Mouse (Mus musculus) embryonic facial prominence, embryonic 14.5 days (tissue): ENCODE measurements around the gene Camta1. TPM values are rescaled to one million over a fixed set of nuclear protein-coding genes. Genes with fewer than 3 reads are reported as not detected.

Experiments
- ATAC-seq: fragments of 200-750 bp; cut with Nextera tagmentation; 2 replicates; pipeline ENCODE4 v1.8.0; 2017; ENCODE audit warnings: low read depth, moderate number of reproducible peaks, moderate TSS enrichment
- DNase-seq: peaks from one replicate; pipeline ENCODE4 v3.0.0-alpha.2; 2015; ENCODE audit warnings: low spot score
- H3K27ac ChIP-seq: fragments of 300-500 bp; sonication (generic); replicated peaks from 2 replicates; pipeline ENCODE4 v1.5.1; 2014; ENCODE audit warnings: low read depth, mild to moderate bottlenecking, low read length, moderate library complexity
- H3K27me3 ChIP-seq: fragments of 300-500 bp; sonication (generic); replicated peaks from 2 replicates; pipeline ENCODE4 v1.6.1; 2014; ENCODE audit warnings: low read length; ENCODE audit not compliant: control insufficient read depth, insufficient read depth
- H3K36me3 ChIP-seq: fragments of 300-500 bp; sonication (generic); 2 replicates; pipeline ENCODE4 v1.6.1; 2014; ENCODE audit warnings: low read length, mixed read lengths; ENCODE audit not compliant: control insufficient read depth, insufficient read depth
- H3K4me1 ChIP-seq: fragments of 300-500 bp; sonication (generic); 2 replicates; pipeline ENCODE4 v1.6.1; 2014; ENCODE audit warnings: antibody characterized with exemption, low read length; ENCODE audit not compliant: control insufficient read depth, insufficient read depth
- H3K4me2 ChIP-seq: fragments of 300-500 bp; sonication (generic); 2 replicates; pipeline ENCODE4 v1.6.1; 2014; ENCODE audit warnings: low read depth, mild to moderate bottlenecking, low read length, moderate library complexity, mixed read lengths
- H3K4me3 ChIP-seq: fragments of 300-500 bp; sonication (generic); 2 replicates; pipeline ENCODE4 v1.5.1; 2014; ENCODE audit warnings: low read depth, mild to moderate bottlenecking, low read length
- H3K9ac ChIP-seq: fragments of 300-500 bp; sonication (generic); 2 replicates; pipeline ENCODE4 v1.6.1; 2014; ENCODE audit warnings: low read depth, mild to moderate bottlenecking, low read length, moderate library complexity, mixed read lengths
- H3K9me3 ChIP-seq: fragments of 300-500 bp; sonication (generic); 2 replicates; pipeline ENCODE4 v1.6.1; 2016; ENCODE audit warnings: low read length; ENCODE audit not compliant: control insufficient read depth
- whole genome bisulfite sequencing: fragments of 180-500 bp; shearing (Covaris S2); extraction: QIAGEN DNeasy Blood & Tissue Kit; methylation state at CpG from one replicate; pipeline ENCODE4 v1.1.7; 2014; 5-methylcytosine and 5-hydroxymethylcytosine counted together
- polyA plus RNA-seq: library from polyadenylated mRNA; unstranded; fragments of >200 nt; fragmentation: Nextera tagmentation; extraction: Ambion mirVana; gene quantifications from 2 replicates; pipeline ENCODE4 v1.2.1, GENCODE M21; 2014

Gene Camta1
- polyA plus RNA-seq, 1 experiment from 2014 or later = 77.3 TPM

DNA sequence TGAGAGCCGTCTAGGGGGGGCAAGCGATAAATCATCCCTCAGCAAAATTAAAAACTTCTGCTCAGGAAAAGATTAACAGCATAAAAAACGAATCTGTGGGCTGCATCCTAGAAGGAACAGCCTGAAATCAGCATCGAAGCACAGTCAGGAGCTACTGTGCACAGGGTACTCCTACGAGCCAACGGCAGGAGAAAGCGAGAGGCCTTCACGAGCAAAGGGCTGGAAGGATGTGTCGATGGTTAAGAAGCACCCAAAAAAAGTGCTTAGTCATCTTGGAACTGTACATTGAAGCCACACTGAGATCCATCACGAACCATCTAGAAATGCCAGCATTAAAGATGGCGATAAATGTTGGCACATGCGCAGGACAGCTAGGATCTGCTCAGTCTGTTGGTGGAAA lies 171.6 kb downstream of the Camta1 start:
- H3K4me3 ChIP-seq = no peak overlapping the region
- no peak overlapping the region for H3K4me2 ChIP-seq
- H3K4me1 ChIP-seq = no peaks in the 10 kb centered on the region
- 81% methylated on average over 12 of the region's 12 CpGs for WGBS
- no peaks in the 10 kb centered on the region for H3K36me3 ChIP-seq
- no peaks in the 10 kb centered on the region for H3K9me3 ChIP-seq
- H3K27ac ChIP-seq = no peak overlapping the region
- DNase-seq (no peak), ATAC-seq (no peak)
- H3K27me3 ChIP-seq = no peaks in the 10 kb centered on the region
- H3K9ac ChIP-seq = no peak overlapping the region

DNA sequence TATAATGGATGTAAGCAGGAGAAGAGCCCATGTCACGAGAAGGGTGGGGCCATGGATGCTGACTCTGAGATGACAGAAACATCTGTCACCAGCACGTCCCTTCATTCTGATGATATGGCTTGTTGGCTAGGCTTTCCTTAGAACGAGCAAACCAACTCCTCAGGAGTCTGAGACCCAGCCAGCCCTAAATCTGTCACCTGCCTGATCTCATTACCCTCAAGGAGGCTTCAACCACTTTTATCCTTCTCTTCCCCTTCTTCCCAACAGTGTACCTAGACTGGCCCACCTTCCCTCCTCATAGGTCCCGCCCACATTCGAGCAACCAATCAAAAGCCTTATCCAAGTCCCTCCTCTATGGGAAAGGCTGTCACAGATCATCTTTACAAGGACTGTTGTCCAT lies 173.5 kb downstream of the Camta1 start:
- Histone ChIP-seq H3K27ac (no peak overlapping the region), H3K9me3 (no peaks in the 10 kb centered on the region), H3K4me3 (no peak overlapping the region), H3K4me2 (no peak overlapping the region), H3K27me3 (no peaks in the 10 kb centered on the region), H3K9ac (no peak overlapping the region), H3K36me3 (no peaks in the 10 kb centered on the region), H3K4me1 (no peaks in the 10 kb centered on the region)
- ATAC-seq (no peak), DNase-seq (no peak)
- WGBS = 84% methylated on average over 5 of the region's 5 CpGs

DNA sequence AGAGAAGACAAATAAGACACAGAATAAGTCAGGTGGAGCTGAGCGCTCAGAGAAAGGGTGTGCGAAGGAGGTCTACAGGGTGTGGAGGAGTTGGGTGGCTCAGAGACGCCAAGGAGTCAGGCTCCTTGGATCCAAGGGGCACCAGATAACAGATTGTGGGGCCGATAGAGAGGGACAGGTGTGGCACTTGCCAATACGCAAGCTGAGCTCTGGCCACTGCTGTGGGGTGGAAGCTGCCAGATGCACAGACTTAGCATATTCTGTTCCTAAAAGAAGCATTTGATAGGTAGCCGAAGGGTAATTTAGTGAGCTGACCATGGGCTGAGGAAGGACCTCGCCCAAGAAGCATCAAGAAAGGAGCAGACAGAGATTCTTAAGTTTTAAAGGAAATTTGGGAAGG lies 177.1 kb downstream of the Camta1 start:
- ATAC-seq = no peak
- WGBS = 87% methylated on average over 7 of the region's 7 CpGs

DNA sequence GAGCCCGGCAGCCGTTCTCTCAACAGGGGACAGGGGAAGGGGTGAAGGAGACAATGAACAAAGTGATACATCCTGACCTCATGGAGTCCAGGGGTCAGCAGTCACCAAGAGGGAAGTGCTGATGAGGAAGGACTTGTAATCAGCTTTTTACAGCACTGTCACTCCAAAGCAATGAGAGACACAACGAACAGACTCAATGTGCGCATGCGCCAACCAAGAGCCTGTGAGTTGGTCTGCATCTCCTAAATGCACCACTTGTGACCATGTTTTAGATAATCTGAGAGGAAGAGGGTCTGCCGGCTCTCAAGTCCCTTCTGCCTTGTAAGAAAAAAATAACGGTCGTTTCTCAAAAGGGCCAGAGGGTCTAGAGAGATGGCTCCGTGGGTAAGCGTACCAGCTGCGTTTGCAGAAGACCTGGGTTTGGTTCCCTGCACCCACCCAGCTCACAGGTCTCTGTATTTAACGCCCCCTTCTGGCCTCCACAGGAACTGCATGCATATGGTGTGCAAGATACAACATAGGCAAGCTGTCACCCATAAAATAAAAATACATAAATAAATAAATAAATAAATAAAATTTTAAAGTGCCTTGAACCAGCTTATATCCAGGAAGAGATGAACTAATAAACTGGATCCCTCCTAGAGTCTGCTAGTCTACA lies 178.7 kb downstream of the Camta1 start:
- 71% methylated on average over 12 of the region's 12 CpGs for WGBS
- H3K27ac ChIP-seq = no peak overlapping the region
- H3K36me3 ChIP-seq = no peaks in the 10 kb centered on the region
- ATAC-seq (no peak), DNase-seq (no peak)
- H3K4me1 ChIP-seq = no peaks in the 10 kb centered on the region
- H3K4me3 ChIP-seq = no peak overlapping the region
- no peak overlapping the region for H3K4me2 ChIP-seq
- no peaks in the 10 kb centered on the region for H3K27me3 ChIP-seq
- H3K9me3 ChIP-seq = no peaks in the 10 kb centered on the region
- no peak overlapping the region for H3K9ac ChIP-seq

More for the DNA sequence above, 177.1 kb downstream of the Camta1 start:
- Histone ChIP-seq H3K9ac (no peak overlapping the region), H3K4me2 (no peak overlapping the region), H3K9me3 (no peaks in the 10 kb centered on the region), H3K4me1 (no peaks in the 10 kb centered on the region), H3K27me3 (no peaks in the 10 kb centered on the region), H3K36me3 (no peaks in the 10 kb centered on the region), H3K27ac (no peak overlapping the region), H3K4me3 (no peak overlapping the region)
- no peak for DNase-seq

DNA sequence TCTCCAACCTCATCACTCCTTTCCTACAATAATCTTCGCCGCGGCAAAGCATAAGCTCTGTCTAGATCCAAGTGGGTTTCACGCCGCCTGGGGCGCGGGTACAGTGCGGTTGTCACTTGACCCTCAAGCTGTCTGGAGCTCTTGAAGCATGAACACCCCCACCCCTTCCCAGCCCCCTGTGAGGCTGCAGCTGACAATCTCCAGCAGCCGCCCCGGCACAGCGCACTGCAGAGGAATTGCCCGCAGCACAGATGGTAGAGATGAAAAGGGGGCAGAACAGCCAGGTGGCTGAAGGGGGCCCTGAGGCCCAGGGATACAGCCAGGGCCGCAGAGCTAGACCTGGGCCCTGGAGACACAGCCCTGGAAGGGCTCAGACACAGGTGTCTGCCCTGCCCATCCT lies 189.2 kb downstream of the Camta1 start:
- Histone ChIP-seq H3K36me3 (no peaks in the 10 kb centered on the region), H3K27ac (no peak overlapping the region), H3K4me3 (no peak overlapping the region), H3K4me2 (no peak overlapping the region), H3K9ac (no peak overlapping the region), H3K9me3 (no peaks in the 10 kb centered on the region), H3K27me3 (no peaks in the 10 kb centered on the region), H3K4me1 (0 out of 2 replicates have a peak, but pooled peaks cover 2% of the 10 kb centered on the region)
- WGBS = 63% methylated on average over 13 of the region's 13 CpGs
- DNase-seq = peak; percentile 21
- peak; percentile 41; the same call in 1 of the 2 replicates for ATAC-seq

DNA sequence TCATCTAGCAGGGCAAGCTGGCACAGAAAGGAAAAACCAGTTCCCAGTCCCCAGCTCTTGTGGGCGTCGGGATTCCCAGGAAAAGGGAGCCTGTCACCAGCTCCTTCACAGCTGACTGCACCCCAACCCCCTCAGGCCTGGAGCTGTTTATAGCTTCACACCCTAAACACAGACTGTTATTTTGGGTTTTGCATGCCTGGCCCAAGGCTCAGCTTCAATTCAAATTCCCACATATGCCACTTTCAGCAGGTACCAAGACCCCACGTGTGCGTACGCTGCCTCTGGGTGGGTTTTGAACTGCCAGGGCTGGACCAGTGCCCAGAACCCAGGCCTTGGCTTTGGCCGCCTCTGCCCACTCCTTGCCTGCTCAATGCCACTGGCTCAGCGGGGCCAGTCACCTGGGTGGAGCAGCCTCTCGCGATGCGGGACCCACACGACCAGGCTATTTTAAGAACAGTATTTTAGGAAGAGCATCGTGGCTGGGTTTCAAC lies 195.2 kb downstream of the Camta1 start:
- Histone ChIP-seq H3K36me3 (no peaks in the 10 kb centered on the region), H3K4me2 (no peak overlapping the region), H3K4me1 (peaks cover 5% of the 10 kb centered on the region; the same call in 1 of the 2 replicates), H3K4me3 (no peak overlapping the region), H3K27ac (no peak overlapping the region), H3K27me3 (no peaks in the 10 kb centered on the region; the same call in 1 of the 2 replicates), H3K9me3 (no peaks in the 10 kb centered on the region), H3K9ac (no peak overlapping the region)
- ATAC-seq (peak; percentile 30; the same call in 1 of the 2 replicates), DNase-seq (peak; percentile 38)
- 53% methylated on average over 12 of the region's 12 CpGs for WGBS

DNA sequence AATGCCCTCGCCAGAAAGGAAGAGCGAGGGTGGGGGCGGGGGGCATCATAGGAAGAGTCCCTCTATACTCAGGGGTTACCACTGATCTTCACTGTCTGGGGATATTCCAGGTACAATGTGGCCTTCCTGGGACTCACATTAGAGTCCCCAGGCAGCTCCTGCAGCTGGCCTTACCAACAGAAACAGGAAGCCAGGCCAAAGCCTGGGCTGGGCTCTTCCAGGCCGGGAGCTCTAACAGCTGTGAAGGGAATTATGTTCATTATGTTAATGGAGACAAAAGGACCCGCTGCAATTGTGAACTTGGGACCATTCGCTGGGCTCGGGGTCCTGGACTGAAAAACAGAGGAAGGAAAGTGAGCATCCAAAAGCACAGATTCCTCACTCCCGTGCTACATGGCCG lies 200.2 kb downstream of the Camta1 start:
- Histone ChIP-seq H3K9ac (no peak overlapping the region), H3K9me3 (no peaks in the 10 kb centered on the region), H3K4me1 (peaks cover 5% of the 10 kb centered on the region; the same call in 1 of the 2 replicates), H3K27ac (no peak overlapping the region), H3K4me3 (no peak overlapping the region), H3K36me3 (no peaks in the 10 kb centered on the region), H3K27me3 (no peaks in the 10 kb centered on the region; the same call in 1 of the 2 replicates), H3K4me2 (no peak overlapping the region)
- WGBS = 69% methylated on average over 9 of the region's 9 CpGs
- DNase-seq (no peak), ATAC-seq (no peak)

DNA sequence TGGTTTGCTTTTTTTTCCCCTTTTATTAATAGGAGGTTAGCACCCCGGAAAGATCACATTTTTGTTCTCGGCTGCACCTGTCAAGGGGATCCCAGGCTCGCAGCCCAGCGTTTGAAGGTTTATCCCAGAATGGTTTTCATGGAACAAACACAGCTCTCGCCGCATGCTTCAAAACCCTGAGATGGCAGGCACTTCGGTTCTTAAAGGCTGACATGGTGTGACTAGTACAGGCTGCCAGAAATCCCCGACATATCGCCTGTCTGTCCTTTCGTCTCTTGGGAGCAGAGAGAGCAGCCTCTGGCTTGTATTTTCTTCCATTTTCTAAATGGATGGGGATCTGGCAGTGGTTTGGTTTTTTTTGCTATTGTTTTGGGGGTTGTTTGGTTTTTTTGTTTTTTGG lies 205.2 kb downstream of the Camta1 start:
- 63% methylated on average over 10 of the region's 10 CpGs for WGBS
- ATAC-seq = no peak

More for the DNA sequence above, 205.2 kb downstream of the Camta1 start:
- no peaks in the 10 kb centered on the region for H3K27me3 ChIP-seq
- H3K9ac ChIP-seq = no peak overlapping the region
- H3K9me3 ChIP-seq = no peaks in the 10 kb centered on the region
- H3K4me1 ChIP-seq = no peaks in the 10 kb centered on the region
- no peak overlapping the region for H3K4me2 ChIP-seq
- peak; percentile 29 for DNase-seq
- no peaks in the 10 kb centered on the region for H3K36me3 ChIP-seq
- no peak overlapping the region for H3K27ac ChIP-seq
- H3K4me3 ChIP-seq = no peak overlapping the region
